Mouse (Mus musculus): ENCODE results near the gene Proz.
"Not testable (repeated sequence)": the region's sequence is repeated elsewhere in the genome, so short reads cannot be mapped to it uniquely, and the experiment has no call there.

The Proz gene

GRCm38 (mm10) chr8:13060441-13061150 lies at the start of gene Proz:
TSS of gene Proz (plus strand) at chr8:13060914.
- no peak for DNase-seq (ENCODE audit: low spot score in 2 of 2)

- no peak for DNase-seq (ENCODE audit: low spot score in 2 of 2)
These were observed 41.2 kb upstream of the Proz start for GRCm38 (mm10) chr8:13019560-13019959.

- DNase-seq (ENCODE audit: low spot score in 2 of 2), result no peak
These were observed 38.9 kb upstream of the Proz start for GRCm38 (mm10) chr8:13021830-13022229.

GRCm38 (mm10) chr8:13025487-13026224 lies 35.1 kb upstream of the Proz start, which contains the start of gene F7:
TSS of gene F7 (plus strand) at chr8:13026034.
- DNase-seq (ENCODE audit: low spot score in 2 of 2), result peak in 1 of 2 experiments; percentile 33

- no peak for DNase-seq (ENCODE audit: low spot score in 2 of 2)
These were observed 33.1 kb upstream of the Proz start for GRCm38 (mm10) chr8:13027615-13028014.

GRCm38 (mm10) chr8:13028482-13028881 lies 32.2 kb upstream of the Proz start:
- DNase-seq (ENCODE audit: low spot score in 2 of 2), result no peak

- DNase-seq (ENCODE audit: low spot score in 2 of 2), result no peak
These were observed 24.3 kb upstream of the Proz start for GRCm38 (mm10) chr8:13036346-13036812.

GRCm38 (mm10) chr8:13037015-13037414 lies 23.7 kb upstream of the Proz start, which contains the start of gene F10:
TSS of gene F10 (plus strand) at chr8:13037308.
- no peak for DNase-seq (ENCODE audit: low spot score in 2 of 2)

- DNase-seq (ENCODE audit: low spot score in 2 of 2), result no peak
These were observed 23.1 kb upstream of the Proz start for GRCm38 (mm10) chr8:13037569-13037968.

- no peak for DNase-seq (ENCODE audit: low spot score in 2 of 2)
These were observed 21.7 kb upstream of the Proz start for GRCm38 (mm10) chr8:13039054-13039453.

GRCm38 (mm10) chr8:13041459-13041858 lies 19.3 kb upstream of the Proz start:
- DNase-seq (ENCODE audit: low spot score in 2 of 2), result no peak

GRCm38 (mm10) chr8:13047652-13048051 lies 13.1 kb upstream of the Proz start:
- DNase-seq (ENCODE audit: low spot score in 2 of 2), result no peak

- no peak for DNase-seq (ENCODE audit: low spot score in 2 of 2)
These were observed 10.2 kb upstream of the Proz start for GRCm38 (mm10) chr8:13050550-13050949.

- no peak for DNase-seq (ENCODE audit: low spot score in 2 of 2)
These were observed 3.4 kb upstream of the Proz start for GRCm38 (mm10) chr8:13057351-13057750.

- DNase-seq (ENCODE audit: low spot score in 2 of 2), result no peak
These were observed 2.4 kb downstream of the Proz start for GRCm38 (mm10) chr8:13063112-13063511.

- no peak for DNase-seq (ENCODE audit: low spot score in 2 of 2)
These were observed 12.5 kb downstream of the Proz start for GRCm38 (mm10) chr8:13073255-13073654.

GRCm38 (mm10) chr8:13075044-13075443 lies 14.3 kb downstream of the Proz start:
- no peak for DNase-seq (ENCODE audit: low spot score in 2 of 2)

GRCm38 (mm10) chr8:13075579-13075978 lies 14.9 kb downstream of the Proz start:
- not testable (repeated sequence) for DNase-seq (ENCODE audit: low spot score in 2 of 2)

GRCm38 (mm10) chr8:13077542-13077941 lies 16.8 kb downstream of the Proz start:
- DNase-seq (ENCODE audit: low spot score in 2 of 2), result no peak

GRCm38 (mm10) chr8:13104691-13105086 lies 44.0 kb downstream of the Proz start:
- DNase-seq (ENCODE audit: low spot score in 2 of 2), result peak; percentile 93

- peak; percentile 96 to 99 for DNase-seq (ENCODE audit: low spot score in 2 of 2)
These were observed 44.6 kb downstream of the Proz start, which contains the start of the genes Pcid2 and Cul4a for GRCm38 (mm10) chr8:13105087-13105881. TSS of gene Pcid2 (minus strand) at chr8:13105459. TSS of gene Cul4a (plus strand) at chr8:13105621.

All from spleen, postnatal 10 days (tissue).